Mouse (Mus musculus) lung, postnatal 0 days (tissue): ENCODE results near the gene Il25.

Experiments
- CTCF ChIP-seq: IDR thresholded peaks from 2 replicates; pipeline ENCODE4 v1.5.1; 2016; ENCODE audit warnings: antibody characterized with exemption, mild to moderate bottlenecking
- EP300 ChIP-seq: IDR thresholded peaks from 2 replicates; pipeline ENCODE4 v1.6.1; 2016; ENCODE audit warnings: antibody characterized with exemption, mild to moderate bottlenecking, control low read depth

DNA sequence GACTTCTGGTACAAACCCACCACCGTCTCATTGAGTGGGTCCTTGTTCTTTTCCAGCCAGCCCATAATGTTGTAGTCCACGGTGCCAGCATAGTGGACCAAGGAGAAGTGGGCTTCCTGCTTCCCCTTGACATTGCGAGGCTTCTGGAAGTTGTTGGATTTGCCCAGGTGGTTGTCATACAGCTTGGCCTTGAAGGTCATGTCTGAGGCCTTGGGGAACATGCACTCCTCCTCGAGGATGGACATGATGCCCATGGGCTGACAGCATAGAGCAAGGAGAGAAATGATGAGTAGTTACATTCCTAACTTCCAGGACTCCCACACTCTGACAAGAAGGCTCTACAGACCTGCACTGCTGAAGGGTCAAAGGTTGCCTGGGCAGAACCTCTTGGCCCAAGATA lies 26.0 kb downstream of the Il25 start:
- TF ChIP-seq CTCF (no peak), EP300 (no peak)
